In genomic region chr5:114596604-114597003, GRCm38 (mm10) we compare ENCODE assay signal across 8 mouse cellular contexts. TPM values are rescaled to one million over a fixed set of nuclear protein-coding genes. Genes with fewer than 3 reads are reported as not detected.
DNase-seq lines count a peak whose midpoint lies in the region; ATAC-seq and TF ChIP-seq lines count a peak whose summit lies in the region.

No protein-coding gene starts in this region.

- peaks cover 23% of the 10 kb centered on the region for H3K36me3 ChIP-seq in forebrain, embryonic 10.5 days (replicated peaks)
- no peaks in the 10 kb centered on the region for H3K36me3 ChIP-seq in forebrain, embryonic 11.5 days (ENCODE audit: control insufficient read depth, insufficient read depth, low read length)
- no peaks in the 10 kb centered on the region; the same call in 1 of the 2 replicates for H3K36me3 ChIP-seq in hindbrain, postnatal 0 days (ENCODE audit: insufficient read depth, low read length)

- no peak overlapping the region for H3K4me3 ChIP-seq in forebrain, embryonic 10.5 days
- no peak overlapping the region for H3K4me3 ChIP-seq in forebrain, embryonic 11.5 days (ENCODE audit: low read depth, low read length)
- no peak overlapping the region for H3K4me3 ChIP-seq in hindbrain, postnatal 0 days (ENCODE audit: low read length)

- no peak for TF ChIP-seq CTCF in hindbrain, postnatal 0 days (IDR thresholded peaks at IDR 0.05; ENCODE audit: low read depth)

- ATAC-seq in forebrain, embryonic 11.5 days (replicated peaks; ENCODE audit: low FRiP score) = no peak
- ATAC-seq in common myeloid progenitor, adult 5-6 weeks (replicated peaks; ENCODE audit: low read depth, poor library complexity, severe bottlenecking) = peak; percentile 26
- peak; percentile 33; the same call in 1 of the 2 replicates for ATAC-seq in hindbrain, postnatal 0 days
- peak; percentile 39 for ATAC-seq in megakaryocyte, adult 5-6 weeks (ENCODE audit: poor library complexity, severe bottlenecking)

- intact Hi-C loops in left cerebral cortex, postnatal 4 days (cut with DNase I) = no loop called here

- DNase-seq in forebrain, embryonic 10.5 days (ENCODE audit: extremely low spot score, low spot score) = no peak
- no peak for DNase-seq in forebrain, embryonic 11.5 days (ENCODE audit: low spot score)
- DNase-seq in hindbrain, postnatal 0 days (ENCODE audit: low spot score) = peak; percentile 41
- DNase-seq in thymus, postnatal 4 days = peak; percentile 77
- DNase-seq in left cerebral cortex, postnatal 4 days = no peak
- no peak for DNase-seq in right cerebral cortex, postnatal 14 days

- H3K4me2 ChIP-seq in forebrain, embryonic 11.5 days (ENCODE audit: low read depth, low read length, severe bottlenecking) = no peak overlapping the region
- no peak overlapping the region for H3K4me2 ChIP-seq in hindbrain, postnatal 0 days (ENCODE audit: low read depth, low read length)

- H3K9ac ChIP-seq in forebrain, embryonic 11.5 days (ENCODE audit: low read length) = no peak overlapping the region
- H3K9ac ChIP-seq in hindbrain, postnatal 0 days (replicated peaks; ENCODE audit: low read length) = no peak overlapping the region

- no peaks in the 10 kb centered on the region for H3K9me3 ChIP-seq in forebrain, embryonic 10.5 days
- no peaks in the 10 kb centered on the region for H3K9me3 ChIP-seq in forebrain, embryonic 11.5 days (ENCODE audit: control insufficient read depth, low read length)
- H3K9me3 ChIP-seq in hindbrain, postnatal 0 days (ENCODE audit: low read length) = no peaks in the 10 kb centered on the region

- peaks cover 58% of the 10 kb centered on the region for H3K4me1 ChIP-seq in forebrain, embryonic 10.5 days
- H3K4me1 ChIP-seq in forebrain, embryonic 11.5 days (replicated peaks; ENCODE audit: control insufficient read depth, insufficient read depth, low read length) = peaks cover 21% of the 10 kb centered on the region
- H3K4me1 ChIP-seq in hindbrain, postnatal 0 days (ENCODE audit: insufficient read depth, low read length) = peaks cover 18% of the 10 kb centered on the region

- WGBS in forebrain, embryonic 10.5 days = 41% methylated on average over 10 of the region's 10 CpGs
- 37% methylated on average over 10 of the region's 10 CpGs for WGBS in forebrain, embryonic 11.5 days
- 27% methylated on average over 10 of the region's 10 CpGs for WGBS in hindbrain, postnatal 0 days

- peaks cover 6% of the 10 kb centered on the region for H3K27me3 ChIP-seq in forebrain, embryonic 10.5 days (ENCODE audit: poor library complexity, severe bottlenecking)
- H3K27me3 ChIP-seq in forebrain, embryonic 11.5 days (ENCODE audit: control insufficient read depth, insufficient read depth, low read length) = no peaks in the 10 kb centered on the region
- no peaks in the 10 kb centered on the region for H3K27me3 ChIP-seq in hindbrain, postnatal 0 days (ENCODE audit: insufficient read depth, low read length)

- peak overlapping the region; percentile 17 for H3K27ac ChIP-seq in forebrain, embryonic 10.5 days
- no peak overlapping the region for H3K27ac ChIP-seq in forebrain, embryonic 11.5 days (ENCODE audit: low read depth, low read length)
- H3K27ac ChIP-seq in hindbrain, postnatal 0 days = no peak overlapping the region

RNA-seq across cellular contexts. Expression of gene Fam222a, which starts 28.8 kb away (rescaled TPM):
- 3.9 and 4.1 TPM in 2 replicates for polyA plus RNA-seq in forebrain, embryonic 10.5 days (2016; fragmentation: Nextera tagmentation; extraction: Ambion mirVana)
- 8.7 and 9.4 TPM in 2 replicates for polyA plus RNA-seq in forebrain, embryonic 11.5 days (2014; fragmentation: Nextera tagmentation; extraction: Ambion mirVana)
- 0.18 TPM in 1 of 2 replicates, not detected in the other for total RNA-seq in common myeloid progenitor, adult 5-6 weeks (2017)
- 11.7 and 15.1 TPM in 2 replicates for total RNA-seq in hindbrain, postnatal 0 days (2014; rRNA removed)
- polyA plus RNA-seq in hindbrain, postnatal 0 days (2015; fragmentation: Nextera tagmentation; extraction: Ambion mirVana) = 2.8 and 2.9 TPM in 2 replicates
- 0.16 and 0.22 TPM in 2 replicates for total RNA-seq in megakaryocyte, adult 5-6 weeks (2015)
- 0.11 and 0.69 TPM in 2 replicates for total RNA-seq in megakaryocyte, adult 5-6 weeks (2017)
- total RNA-seq in left cerebral cortex, postnatal 4 days (2021) = 10 to 100 TPM in 1 of 2 experiments, 1 to 10 TPM in 1; 8.7 to 10.4 TPM

Comparison
In these comparisons a context has a peak if more than half of its experiments do, and no peak if none do; other contexts are left out.
1. DNase-seq: peak in hindbrain, postnatal 0 days (single experiment) and thymus, postnatal 4 days (single experiment); none in forebrain, embryonic 10.5 days (single experiment), forebrain, embryonic 11.5 days (single experiment), left cerebral cortex, postnatal 4 days (single experiment) and right cerebral cortex, postnatal 14 days (single experiment).